Mouse (Mus musculus) T-helper 1 cell (primary cell): ENCODE measurements at regions not wholly inside any gene's neighbourhood (a gene's known extent, or its start where the extent isn't known, plus 50 kb on each side); places are given as distances from the start of the nearest gene placed in this dataset.

Source experiments
- in situ Hi-C: fragments of 300-600 bp; cut with MboI, MseI; formaldehyde crosslinking; loops from one replicate; pipeline ENCODE4 v1.15.1; 2025; ENCODE audit warnings: high pct_unique_total_duplicates

DNA sequence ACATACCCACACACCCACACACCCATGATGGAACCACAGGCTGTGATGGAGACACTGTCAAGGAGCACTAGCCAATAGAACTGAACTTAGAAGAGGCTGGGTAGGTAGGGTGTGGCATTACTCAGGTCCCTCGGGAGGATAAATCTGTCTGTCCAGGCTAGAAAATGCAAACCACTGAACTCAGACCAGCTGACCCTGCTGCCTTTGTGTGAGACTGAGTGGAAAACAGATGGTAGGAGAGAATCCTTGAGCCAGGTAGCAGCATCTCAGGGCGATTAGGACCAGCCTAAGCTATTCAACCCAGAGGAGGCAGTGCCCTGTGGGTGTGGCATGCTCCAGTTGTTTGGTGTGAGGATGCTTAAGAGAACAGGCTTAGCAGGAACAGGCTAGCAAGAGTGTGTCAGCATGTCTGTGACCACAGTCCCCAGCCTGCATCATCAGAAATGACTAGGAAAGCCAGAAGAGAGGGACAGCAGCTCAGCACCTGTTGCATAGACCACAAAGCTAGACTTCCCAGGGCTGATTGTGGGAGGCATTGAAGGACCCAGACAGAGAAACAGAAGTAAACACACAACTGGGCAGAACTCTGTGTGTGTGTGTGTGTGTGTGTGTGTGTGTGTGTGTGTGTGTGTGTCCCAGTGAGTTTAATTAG, 103.2 kb upstream of the Sesn3 start:
- in situ Hi-C loops = no loop called here

DNA sequence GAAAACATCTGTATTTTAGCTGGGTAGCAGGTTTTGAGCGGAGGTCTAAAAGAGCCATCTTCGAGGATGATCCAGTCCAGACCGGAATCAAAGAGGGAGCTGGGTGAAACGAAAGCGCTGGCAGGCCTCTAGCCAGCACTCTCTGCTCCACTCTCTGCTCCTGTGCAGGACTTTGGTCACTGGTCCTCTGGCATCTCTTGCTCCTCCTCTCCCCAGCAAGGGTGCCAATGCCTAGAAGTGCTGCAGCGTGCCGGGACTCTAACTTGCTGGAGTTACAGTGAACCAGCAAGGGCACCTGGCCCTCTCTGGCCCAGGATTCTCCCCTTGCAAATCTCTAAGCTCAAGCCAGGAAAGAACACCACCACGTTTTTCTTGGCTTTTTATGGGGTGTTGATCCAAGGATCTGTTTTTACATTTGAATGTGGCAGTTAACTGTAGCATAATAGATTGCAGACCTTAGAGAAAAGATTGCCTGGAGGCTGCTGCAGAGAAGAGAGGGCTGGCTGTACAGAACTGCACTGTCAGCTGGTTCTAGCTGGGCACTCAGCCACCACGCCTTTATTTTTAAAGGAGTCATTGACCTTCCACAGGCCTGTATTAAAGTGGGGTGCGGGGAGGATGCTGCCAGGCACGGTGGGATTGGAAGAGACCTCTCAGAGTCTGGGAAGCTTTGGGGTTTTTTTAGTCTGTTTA, 101.1 kb upstream of the Sesn3 start:
- in situ Hi-C loops = no loop called here

DNA sequence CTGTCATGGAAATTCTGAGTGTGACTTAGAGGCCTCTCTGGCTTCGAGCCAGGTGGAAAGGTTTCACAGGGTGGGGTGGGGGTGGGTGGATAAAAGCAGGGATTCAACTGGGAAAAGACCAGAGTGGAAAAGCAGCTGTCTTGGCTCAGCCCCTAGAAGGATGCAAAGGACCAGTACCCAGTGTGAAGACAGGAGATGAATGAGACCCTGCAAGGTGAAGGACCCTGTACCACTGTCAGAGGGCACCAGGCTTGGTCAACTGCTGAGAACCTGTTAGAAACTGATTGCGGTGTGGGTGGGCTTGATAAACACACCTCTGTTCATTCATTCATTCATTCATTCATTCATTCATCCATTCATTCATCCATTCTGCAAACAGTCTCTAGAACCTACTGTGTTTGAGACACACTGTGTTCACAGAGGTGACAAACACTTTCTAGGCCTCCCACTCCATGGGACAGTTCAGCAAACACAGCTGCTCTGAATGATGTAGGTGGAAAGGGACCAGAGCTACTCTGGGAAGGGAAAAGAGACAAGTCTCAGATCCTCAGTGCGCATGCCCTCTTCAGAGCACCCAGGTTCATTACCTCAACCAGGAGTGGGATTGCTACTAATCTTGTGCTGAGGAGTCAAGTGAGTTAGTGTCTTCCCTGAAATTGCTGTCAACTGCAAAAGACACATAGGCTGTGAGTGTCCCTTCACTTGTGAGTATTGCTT, 100.4 kb upstream of the Sesn3 start:
- in situ Hi-C loops = no loop called here

DNA sequence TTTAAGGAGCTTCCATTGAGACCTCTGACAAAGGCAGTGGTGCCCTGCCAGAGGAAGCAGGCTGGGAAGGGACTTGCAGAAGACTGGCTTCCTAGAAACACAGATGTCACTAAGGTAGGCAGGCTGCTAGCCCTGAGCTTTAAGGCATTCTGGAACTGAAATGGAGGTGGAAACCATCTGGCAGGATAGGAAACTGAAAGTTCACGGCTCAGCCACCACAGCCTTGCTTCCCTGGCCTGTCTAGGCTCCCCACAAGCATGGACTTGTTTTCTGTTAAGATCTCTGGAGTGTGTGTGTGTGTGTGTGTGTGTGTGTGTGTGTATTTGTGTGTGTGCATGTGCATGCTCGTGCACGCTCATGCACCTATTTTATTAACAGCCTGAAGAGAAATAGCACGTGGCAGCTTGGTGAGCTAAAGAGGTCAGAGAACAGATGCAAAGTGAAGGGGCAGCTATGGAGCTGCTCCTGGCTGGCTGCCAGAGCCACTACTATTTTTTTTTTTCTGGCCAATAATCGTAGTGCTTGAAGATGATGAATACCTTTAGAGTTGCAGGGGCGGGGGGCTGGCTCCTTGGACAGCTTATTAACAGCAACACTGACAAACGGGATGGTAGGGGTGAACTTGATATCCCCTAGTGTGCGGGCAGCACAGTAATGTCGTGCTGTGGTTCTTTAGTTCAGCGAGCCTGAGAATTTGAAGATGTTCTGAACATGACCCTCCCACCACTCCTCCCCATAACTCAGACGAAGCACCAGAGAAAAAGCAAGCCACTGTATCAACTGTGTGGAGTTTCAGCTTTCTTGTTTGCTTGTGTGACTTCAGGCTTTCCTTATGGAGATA, 99.6 kb upstream of the Sesn3 start:
- in situ Hi-C loops = no loop called here

GRCm38 (mm10) chr9:14179777-14180176, 95.1 kb upstream of the Sesn3 start:
- in situ Hi-C loops = no loop called here

DNA sequence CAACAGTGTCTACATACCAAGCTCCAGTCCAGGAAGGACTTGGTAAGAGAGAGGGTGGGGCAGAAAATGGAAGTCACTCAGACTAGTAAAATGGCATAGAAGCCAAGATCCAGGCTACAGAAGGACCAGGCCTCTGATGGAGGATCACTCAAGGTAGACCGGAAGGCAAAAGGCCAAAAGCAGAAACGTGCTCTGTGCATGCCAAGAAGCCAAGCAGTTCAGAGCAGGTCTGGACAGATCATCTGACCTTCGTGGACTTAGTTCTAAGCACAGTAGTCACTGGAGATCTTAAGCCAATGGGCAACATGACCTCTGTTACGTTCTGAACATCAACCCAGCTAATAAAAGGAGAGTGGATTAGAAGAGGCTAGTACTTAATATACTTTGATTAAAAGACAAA, 90.6 kb upstream of the Sesn3 start:
- in situ Hi-C loops = no loop called here

DNA sequence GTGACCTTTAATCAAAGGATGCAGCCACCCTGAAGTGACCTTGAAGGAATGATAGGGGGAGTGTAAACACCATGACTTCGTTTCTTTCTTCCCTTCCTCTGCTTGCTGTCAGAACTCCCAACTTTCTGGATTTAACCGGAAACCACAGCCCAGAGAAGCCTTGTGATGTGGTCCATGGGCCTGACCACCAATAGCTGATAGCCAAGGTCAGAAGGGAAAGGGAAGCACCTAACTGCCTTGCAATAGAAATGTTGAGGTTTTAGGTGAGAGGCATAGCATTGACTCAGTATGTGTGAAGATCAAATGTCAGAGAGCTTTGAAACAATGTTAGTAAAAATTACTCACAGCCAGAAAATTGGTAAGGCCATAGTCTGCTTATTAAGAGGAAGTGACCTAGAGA, 89.2 kb upstream of the Sesn3 start:
- in situ Hi-C loops = no loop called here

GRCm38 (mm10) chr9:14187753-14188152, 87.1 kb upstream of the Sesn3 start:
- in situ Hi-C loops = no loop called here

DNA sequence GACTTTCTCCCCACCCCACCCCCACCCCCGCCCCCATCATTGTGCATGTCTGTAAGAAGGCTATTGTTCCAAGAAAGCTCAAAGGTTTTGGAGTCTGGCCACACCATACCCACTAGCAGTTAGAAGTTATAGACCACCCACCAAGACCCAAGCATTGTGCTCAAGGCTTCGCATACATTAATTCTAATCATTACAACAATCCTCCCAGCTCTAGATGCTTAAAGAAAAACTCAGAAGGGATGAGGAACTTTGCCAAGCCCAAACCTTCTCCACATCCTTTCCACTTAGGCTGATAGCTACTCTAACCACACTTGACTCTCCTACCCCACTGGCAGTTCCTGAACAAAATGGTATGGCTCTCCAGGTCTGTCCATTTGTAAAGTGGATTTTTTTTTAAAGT, 86.4 kb upstream of the Sesn3 start:
- in situ Hi-C loops = no loop called here

GRCm38 (mm10) chr9:14190660-14191059, 84.2 kb upstream of the Sesn3 start:
- in situ Hi-C loops = no loop called here

GRCm38 (mm10) chr9:14194748-14195147, 80.1 kb upstream of the Sesn3 start:
- in situ Hi-C loops = no loop called here

DNA sequence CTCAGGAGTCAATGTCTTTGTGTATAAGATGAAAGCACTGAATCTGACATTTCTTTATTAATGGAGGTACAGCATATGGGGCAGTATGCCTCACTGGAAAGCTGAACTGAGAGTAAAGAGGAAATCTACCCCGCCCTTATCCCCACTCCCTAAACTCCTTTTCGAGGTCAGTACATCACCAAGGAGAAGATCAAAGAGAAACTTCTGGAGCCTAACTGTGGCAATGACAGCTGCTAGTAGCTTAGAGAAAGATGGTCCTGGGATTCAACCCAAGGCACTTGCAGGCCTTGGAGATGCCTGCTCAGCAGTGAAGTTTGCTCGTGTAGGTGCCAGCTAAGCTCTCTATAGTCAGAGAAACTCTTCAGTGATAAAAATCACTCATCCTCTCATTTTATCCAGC, 75.8 kb upstream of the Sesn3 start:
- in situ Hi-C loops = no loop called here

DNA sequence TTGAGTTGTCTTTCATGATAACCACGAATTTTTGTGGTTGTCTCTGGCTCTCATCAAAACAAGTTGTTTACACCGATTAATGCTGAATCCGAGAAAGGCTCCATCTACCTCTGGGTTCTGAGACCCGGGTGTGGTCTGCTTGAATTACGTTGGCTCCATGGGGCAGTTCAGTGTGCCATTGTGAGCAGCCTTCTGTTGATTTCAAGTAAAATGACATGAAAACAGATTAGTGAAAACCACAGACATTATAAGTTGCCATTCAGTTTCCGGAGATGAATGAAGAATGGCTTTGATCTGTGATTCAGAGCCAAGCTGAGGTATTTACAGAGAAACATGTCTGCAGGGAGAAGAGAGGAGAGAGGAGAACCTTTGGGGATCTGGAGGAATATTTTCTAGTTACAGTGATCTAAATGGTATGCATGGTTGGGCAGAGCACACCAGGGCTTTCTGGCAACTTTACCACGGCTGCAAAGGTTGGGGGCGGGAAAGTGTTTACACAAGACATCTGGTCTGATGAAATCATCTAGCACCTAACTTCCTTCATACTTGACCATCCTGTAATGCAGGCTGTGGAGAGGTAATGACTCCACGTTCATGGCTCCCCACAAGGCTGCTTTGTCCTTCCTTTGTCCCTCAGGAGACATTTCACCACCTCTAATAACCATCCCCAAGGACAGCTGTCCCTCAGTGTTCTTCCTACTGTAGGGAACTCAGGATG, 74.7 kb upstream of the Sesn3 start:
- in situ Hi-C loops = no loop called here

GRCm38 (mm10) chr9:14200852-14201251, 74.0 kb upstream of the Sesn3 start:
- in situ Hi-C loops = no loop called here

GRCm38 (mm10) chr9:14202551-14203306, 72.1 kb upstream of the Sesn3 start:
- in situ Hi-C loops = no loop called here

DNA sequence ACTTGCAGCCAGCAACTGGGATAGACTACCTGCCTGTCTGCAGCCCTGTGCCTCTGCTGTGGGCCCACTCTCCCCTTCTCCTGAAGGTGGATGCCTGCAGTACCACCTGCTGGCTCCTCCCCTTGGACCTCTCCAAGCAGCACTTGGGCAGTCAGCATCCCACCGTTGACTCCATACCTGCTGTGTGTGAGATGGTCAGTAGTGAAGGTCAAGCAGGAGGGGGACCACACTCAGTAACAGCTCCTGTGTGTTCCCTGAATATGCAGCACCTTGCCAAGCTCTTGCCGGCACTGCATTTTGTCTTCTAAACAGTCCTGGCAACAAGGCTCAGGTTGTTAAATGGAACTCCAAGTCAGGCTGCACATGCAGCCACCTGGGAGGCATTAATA, 71.6 kb upstream of the Sesn3 start:
- in situ Hi-C loops = no loop called here

GRCm38 (mm10) chr9:14203768-14204416, 71.0 kb upstream of the Sesn3 start:
- in situ Hi-C loops = no loop called here

DNA sequence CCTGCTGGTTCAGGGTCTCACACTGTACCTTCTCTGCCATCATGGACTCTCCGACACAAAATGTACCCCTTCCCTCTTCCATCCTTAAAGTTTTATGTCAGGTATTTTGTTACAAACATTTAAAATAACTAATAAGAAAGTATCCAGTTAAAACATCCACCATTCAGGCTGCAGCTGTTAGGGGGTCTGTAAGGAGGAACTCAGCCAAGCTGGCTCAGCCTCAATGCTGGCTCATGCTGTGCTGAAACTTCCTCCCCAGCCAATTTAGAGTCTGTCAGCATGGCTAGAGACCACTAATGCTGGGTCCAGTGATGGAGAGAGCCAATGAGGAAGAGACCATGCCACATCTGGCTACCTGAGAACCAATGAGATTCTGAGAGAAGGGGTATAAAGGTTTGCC, 70.0 kb upstream of the Sesn3 start:
- in situ Hi-C loops = no loop called here

GRCm38 (mm10) chr9:14206838-14207560, 67.9 kb upstream of the Sesn3 start:
- in situ Hi-C loops = no loop called here

DNA sequence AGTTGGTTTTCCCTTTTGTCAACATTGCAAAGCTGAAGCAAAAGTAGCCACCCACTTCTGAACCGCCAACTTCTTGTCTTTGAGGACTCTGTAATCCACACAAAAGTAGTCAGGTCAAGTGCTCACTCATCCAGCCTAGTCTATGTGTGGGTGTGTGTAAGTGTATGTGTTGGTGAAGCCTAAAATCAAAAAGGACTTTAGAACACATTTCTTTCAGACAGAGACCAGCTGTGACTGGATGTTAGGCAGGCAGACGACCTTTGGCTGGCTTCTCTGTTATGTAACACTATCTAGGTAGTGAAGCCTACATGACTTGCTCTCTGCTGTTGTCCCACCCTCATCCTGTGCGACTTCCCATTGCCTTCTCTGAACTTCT, 67.3 kb upstream of the Sesn3 start:
- in situ Hi-C loops = no loop called here
